Mouse (Mus musculus) G1E-ER4 (cell line): ENCODE results near the gene Fryl. TPM values are rescaled to one million over a fixed set of nuclear protein-coding genes. Genes with fewer than 3 reads are reported as not detected.
A peak's percentile ranks its signal among the peaks of the same experiment; 100 is the strongest.

Experiments
- GATA1 ChIP-seq: IDR thresholded peaks from one replicate; pipeline ENCODE4 v1.8.0; 2012; ENCODE audit warnings: low read length, inconsistent platforms
- polyA plus RNA-seq: library from polyadenylated mRNA; stranded (reverse); fragments of >175 nt; gene quantifications from 2 replicates; pipeline ENCODE4 v1.2.3, GENCODE M21; 2012

Fryl gene
- polyA plus RNA-seq, 1 experiment, result 125 TPM

DNA sequence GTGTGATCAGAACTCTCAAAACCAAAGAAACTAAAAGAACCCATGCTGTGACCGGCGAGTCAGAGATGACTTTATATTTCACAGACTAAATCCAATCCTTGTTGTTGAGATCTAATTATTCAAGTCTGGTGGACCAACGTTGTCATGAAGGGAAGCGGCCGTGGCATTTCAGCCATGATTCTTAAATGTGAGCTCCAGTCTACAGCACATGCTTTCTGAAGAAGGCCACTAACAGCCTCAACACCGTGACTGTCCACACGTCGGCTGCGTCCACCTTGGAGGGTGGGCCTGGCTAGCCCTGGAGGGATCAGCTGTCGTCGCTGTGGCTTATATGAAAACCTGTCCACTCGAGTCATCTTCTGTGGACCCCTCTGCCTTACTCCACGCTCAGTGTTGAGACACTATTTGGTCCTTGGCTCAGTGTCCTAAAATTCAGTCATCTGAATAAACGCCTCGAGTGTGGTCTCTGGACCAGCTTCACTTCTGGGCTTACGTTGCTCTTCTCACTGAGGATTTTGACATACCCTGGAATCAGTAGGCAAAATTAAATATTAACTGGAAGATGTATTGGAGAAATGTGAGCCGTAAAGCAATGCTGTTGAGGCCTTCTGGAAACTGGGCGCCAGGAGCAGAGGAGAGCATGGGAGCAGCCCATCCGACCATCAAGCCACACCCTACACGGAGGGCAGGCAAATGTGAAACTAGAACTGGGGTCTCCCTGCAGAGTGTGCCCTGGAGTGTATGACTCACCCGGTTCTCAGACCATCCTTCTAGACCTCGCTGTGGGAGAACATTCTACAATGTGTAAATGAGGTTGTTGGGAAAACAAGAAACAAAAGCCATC is 46.1 kb downstream of the Fryl start:
- no peak for TF ChIP-seq GATA1

DNA sequence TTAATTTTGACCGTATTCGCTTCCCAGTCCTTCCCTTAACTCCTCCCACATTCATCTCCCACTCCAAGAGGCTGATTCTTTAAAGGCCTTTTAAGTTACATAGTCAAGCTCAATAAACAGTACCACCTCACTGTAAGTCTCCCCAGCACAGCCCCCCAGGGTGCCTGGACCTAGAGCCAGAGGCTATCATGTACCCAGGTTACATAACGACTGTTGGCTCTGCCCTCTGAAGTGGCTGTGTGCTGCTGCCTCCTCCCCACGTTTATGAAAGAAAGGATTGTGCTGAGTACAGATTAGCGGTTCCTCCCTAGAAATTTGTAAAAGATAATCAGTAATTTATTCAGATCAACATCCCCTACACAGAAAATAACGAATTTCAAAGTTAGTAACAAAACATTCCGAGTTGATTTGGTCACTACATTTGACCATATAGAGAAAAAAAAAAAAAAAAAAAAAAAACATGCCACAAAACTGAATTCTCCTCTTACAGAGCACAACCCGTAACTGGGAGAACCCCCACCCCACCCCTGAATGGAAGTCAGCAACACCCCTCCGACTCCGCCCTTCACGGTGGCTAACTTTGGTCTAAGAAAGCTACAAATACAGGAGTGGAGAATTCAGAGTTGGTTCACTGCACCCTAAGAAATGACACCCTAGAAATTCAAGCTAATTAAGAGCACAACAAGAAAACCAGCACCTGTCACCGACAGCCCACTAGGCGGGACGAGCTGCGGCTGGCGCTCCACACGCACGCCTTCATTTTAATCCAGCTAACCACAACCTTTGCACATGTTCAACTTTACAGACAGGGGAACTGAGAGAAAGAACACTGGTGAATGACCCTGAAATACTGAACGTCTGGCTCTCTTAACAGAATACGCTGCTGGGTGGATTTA is 47.0 kb downstream of the Fryl start:
- TF ChIP-seq GATA1, result no peak

DNA sequence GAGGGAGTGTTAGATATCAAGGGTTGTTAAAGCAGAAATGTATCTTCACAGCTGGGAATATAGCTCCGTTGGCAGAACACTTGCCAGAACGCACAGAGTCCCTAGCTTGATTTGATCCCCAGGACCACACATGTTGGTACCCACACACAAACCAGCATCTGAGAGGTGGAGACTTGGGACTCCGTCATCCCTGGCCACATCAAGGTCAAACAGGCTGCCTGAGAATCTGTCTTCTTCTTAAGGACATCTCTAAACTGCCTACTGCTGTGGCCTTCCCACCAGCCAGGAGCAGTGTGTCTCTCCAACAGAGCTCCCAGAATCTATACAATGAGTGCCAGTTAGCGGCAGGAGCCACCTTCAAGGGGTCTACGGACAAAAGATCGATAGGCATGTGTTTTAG is 47.8 kb downstream of the Fryl start:
- TF ChIP-seq GATA1, result no peak

DNA sequence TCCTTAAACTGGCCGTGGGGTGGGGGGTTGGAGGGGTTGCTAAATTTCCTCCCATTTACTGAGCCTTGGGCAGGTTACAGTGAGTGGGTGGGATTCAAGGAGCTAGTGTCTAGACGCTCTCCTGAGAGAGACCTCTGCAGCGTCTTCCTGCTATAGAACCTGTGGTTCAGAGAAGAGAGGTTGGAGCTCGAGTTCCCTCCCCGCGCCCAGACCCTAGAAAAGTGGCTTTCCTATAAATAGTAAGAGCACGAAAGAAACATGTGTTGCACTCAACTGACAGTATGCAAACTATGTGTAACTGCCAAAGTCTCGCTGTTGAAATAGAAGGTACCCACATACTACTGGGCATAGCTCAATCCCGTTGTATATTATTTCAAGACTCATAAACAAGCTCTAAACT is 49.7 kb downstream of the Fryl start:
- TF ChIP-seq GATA1, result no peak

DNA sequence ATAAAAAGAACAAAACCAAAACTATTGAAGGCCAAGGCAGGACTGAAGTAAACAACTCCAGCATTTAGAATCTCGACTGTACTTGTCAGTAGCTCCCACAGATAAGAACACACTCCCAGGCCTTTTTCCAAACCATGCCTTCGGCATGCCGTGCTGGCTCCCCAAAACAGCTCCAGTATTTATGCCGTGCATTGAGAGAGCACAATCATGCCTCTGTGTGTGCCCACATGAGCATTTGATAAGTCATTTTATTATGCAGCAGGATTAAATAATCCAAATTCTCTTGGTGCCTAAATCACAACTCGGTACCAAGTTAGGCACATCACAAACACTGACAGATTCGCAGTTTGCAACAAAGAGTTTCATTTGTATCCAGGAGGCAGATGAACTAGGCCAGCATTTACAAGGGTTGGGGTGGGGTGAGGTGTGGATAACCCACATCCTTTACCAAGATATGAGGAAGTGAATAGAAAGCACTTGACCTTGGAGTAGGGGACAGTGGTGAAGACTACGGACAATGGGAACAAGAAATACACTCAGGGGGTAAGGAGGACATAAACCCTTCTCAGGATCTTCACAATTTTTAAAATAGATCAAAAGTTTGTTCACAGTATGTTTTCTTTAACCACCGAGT is 50.3 kb downstream of the Fryl start:
- TF ChIP-seq GATA1, result no peak

DNA sequence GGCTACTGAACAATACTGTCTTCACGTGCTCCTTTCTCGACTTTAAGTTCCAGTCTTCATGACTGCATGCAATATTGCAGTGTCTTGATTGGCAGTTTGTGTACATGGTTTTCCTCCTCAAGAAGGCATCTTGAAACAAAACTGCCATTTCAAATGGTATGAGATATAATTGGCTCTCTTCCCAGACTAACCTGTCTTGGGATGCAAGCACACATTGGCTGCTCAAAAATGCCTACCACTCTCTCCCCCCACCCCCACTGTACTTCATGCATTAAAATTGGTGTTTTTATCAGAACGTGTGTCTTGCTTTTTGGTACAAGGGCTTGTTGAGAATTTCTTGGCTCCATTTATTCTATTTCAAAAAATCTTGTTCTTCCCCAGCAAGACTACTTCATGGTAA is 51.4 kb downstream of the Fryl start:
- TF ChIP-seq GATA1, result no peak

DNA sequence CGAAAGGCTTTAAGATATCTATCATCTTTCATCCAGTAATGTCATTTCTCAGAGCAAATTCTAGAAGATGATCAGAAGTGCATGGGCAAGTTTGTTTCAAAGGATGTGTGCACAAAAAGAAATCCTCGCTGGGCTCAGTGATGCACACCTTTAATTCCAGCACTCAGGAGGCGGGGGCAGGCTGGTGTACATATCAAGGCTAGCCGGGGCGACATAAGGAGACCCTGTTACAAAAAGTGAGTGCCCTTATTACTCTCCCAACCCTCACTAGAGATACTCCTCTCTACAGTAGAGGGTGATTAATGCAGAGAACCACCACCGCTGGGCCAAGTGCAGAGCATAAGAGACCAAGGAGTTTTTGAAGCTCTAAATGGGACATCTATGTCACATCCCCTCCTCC is 53.9 kb downstream of the Fryl start:
- no peak for TF ChIP-seq GATA1

DNA sequence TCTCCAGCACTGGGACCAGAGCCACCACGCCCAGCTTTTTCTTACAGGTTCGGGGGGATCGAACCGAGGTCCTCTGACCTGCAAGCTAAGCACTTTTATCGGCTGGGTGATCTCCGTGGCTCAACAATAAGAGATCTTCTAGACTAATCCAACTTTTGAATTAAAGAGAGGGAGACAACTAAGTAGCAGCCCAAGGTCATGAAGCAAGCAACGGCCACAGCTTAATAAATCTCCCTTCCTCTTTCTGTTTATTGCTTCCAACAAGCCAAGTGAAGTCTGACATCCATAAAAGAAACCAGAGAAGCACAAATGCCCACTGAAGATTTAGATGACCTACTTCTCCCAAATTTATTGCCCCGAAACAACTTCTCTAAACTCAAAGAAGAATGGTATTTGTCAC is 54.3 kb downstream of the Fryl start:
- TF ChIP-seq GATA1, result no peak

DNA sequence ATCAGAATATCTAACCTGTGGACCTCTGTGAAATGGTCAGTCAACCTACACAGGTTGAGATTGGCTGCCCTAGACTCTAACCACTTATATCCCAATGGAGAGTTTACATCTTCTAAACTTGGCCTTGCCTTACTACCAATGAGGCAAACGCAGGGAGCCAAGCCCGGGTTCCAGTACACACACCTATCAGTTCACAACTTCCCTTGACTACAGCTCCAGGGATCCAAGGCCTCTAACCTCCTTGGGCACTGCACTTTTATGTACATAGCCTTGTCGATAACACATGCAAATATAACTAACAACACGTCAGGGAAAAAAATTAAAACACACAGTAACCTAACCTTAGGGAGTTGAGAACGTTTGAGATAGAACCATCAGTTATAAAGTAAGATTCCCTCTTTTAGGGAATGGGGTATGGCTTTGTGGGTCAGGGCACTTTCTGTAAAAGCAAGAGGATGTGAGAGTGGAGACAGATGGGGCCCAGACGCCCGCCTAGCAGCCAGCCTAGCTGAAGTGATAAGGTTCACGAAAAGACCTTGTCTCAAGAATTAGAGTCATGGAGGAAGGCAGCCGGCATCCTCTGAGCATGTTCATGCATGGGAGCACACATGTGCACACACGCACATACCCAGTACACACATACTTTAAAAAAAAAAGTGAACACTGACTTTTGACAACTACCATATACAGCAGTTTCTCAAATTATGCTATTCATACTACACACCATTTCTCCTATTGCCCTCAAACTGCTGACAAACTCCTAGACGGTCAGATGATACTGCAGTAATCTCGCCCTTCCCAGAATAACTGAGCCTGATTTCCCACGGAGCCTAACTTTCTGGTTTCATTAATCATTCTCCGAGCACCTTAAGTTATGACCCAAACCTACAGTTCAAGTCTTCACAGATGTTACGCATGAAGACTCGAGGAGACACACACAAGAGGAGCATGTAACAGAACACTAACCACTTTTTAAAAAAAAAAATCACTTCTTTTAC is 55.7 kb downstream of the Fryl start:
- TF ChIP-seq GATA1, result no peak

DNA sequence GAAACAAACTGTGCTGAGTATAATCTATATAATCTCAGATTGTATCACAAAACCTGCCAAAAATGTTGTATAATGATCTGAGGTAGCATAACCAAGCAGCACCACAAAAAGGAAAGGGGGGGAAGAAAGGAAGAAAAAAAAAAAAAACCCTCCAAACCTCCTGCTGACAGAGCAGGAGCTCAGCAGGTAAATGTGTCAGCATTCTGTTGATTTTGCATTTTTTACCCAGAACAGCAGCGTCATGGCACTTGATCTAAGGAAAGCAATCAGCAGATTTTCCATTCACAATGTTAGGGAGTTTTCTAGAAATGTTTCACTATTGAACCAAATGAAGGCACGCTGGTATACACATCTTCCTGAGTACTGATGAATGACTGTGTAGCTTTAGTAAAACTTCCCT is 56.8 kb downstream of the Fryl start:
- TF ChIP-seq GATA1, result no peak

DNA sequence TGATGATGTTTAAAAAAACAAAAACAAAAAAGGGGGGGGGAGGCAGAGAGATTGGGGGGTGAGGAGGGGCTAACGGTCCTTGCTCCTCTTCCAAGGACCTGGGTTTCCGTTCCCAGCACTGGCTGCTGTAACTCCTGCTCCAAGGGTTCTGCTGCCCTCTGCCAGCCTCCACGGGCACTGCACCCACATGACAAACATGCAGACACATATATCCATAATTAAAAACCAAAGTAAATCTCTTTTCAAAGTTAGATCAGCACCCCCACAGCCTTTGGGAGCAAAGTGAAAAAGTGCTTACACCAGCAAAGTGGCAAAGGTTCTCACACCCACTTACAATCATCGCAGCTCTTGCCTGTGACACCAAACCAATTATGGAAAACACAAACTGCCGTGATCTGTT is 57.7 kb downstream of the Fryl start:
- no peak for TF ChIP-seq GATA1

DNA sequence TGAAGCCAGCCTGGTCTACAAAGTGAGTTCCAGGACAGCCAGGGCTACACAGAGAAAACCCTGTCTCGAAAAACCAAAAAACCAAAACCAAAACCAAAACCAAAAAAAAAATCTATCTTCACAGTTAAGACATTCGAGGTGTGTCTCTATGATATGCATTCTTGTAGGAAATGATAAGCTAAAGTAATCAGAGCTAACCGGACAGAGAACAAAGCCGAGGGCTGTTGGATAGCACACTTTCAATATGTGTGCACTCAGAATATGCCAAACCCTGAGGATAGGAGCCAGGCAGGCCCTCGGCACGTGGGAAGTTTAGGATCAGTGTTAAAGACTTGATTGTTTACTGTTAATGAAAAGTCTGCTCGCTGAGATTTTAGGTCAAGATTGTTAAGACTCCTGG is 58.6 kb downstream of the Fryl start:
- TF ChIP-seq GATA1, result no peak

DNA sequence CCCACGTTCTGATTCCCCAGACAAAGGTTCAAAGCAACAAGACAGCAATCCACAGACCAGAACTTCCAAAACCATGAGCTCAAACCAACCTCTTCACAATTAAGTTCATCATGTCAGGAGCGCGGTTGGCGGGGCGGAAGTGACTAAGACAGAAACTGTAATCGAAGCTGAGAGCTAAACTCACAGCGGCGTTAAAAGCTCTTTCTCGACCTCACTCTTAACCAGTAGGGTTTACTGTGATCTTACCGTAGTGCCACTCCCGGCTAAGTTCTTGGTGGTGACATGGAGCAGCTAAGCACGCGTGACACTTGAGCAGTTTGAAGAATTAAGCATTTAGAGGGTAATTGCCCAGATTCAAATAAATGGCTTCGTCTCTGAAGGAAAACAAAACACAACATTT is 61.7 kb downstream of the Fryl start:
- TF ChIP-seq GATA1, result no peak

DNA sequence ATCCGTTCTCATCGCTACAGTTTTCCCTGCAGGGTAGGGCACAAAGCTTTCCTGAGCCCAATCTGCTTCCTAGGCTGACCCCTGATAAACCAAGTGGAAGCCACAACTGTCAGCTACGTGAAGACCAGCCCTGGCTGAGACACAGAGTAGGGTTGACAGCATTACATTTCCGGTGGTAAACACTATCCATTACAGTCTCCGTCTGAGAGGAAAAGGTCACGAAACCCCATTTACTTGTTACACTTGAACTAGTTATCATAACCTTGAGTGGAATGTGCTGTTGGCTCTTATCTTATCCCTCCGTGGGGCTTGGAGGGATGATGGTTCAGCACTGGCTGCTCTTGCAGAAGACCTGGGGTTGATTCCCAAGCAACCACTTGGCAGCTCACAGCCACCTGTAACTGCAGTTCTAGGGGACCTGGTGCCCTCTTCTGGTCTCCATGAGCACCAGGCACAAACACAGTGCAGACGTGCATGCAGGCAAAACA is 62.3 kb downstream of the Fryl start:
- TF ChIP-seq GATA1, result peak; percentile 50

DNA sequence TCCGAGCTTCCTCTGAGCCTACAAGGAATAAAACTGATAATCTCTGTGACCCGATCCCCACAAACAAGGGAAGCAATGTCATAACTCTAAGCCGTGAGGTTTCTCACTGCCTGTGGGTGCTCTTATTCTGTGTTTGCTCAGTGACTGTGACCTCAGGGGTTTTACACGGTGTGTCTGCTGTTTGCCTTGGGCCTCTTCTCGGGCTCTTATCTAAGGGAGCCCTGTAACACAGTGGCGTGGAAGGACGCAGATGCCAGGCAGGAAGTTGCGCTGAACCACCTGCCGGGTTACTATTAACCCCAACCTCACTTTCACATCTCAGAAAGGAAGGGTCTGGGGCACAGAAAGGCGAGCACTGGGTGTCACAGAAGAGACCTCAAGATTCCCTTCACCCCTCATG is 62.8 kb downstream of the Fryl start:
- no peak for TF ChIP-seq GATA1
